Mouse (Mus musculus) liver, embryonic 14.5 days (tissue): ENCODE measurements around the gene Prkaa2.

Experiments used
- CTCF ChIP-seq: IDR thresholded peaks from 2 replicates; pipeline ENCODE4 v1.5.1; 2016; ENCODE audit warnings: antibody characterized with exemption, low read depth, control low read depth
- EP300 ChIP-seq: IDR thresholded peaks from 2 replicates; pipeline ENCODE4 v1.6.1; 2016; ENCODE audit warnings: antibody characterized with exemption, low read depth

DNA sequence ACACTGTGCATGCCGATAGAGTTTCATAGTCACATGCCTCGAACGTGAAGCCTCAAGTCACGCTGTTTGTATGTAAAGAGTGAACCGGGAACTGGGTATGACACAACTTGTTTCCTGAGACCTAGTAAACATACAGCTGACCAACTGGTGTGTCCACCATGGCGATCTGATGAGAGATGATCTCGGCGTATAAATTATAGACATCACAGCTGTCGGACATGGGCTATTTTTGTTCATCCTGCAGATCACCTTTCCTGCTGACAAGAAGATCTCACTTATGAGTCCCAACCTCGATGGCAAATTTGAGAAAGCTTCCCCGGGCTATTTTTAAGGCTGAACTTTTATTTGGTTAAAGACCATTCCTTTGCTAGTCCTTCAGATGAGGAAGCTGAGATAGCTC, 2.1 kb upstream of the Prkaa2 start:
- TF ChIP-seq CTCF (no peak), EP300 (no peak)
